Mouse (Mus musculus) midbrain, embryonic 10.5 days (tissue): ENCODE data around the gene Xndc1. TPM values are rescaled to one million over a fixed set of nuclear protein-coding genes. Genes with fewer than 3 reads are reported as not detected.

Source experiments
- DNase-seq: peaks from one replicate; pipeline ENCODE4 v3.0.0-alpha.2; 2017; ENCODE audit warnings: low spot score
- H3K27ac ChIP-seq: fragments of 300-500 bp; sonication (generic); replicated peaks from 2 replicates; pipeline ENCODE4 v1.5.1; 2016; ENCODE audit warnings: mild to moderate bottlenecking
- H3K27me3 ChIP-seq: fragments of 300-500 bp; sonication (generic); 2 replicates; pipeline ENCODE4 v1.6.1; 2016; ENCODE audit warnings: low read depth, mild to moderate bottlenecking; ENCODE audit not compliant: poor library complexity, severe bottlenecking
- H3K36me3 ChIP-seq: fragments of 300-500 bp; sonication (generic); 2 replicates; pipeline ENCODE4 v1.6.1; 2016; ENCODE audit warnings: mild to moderate bottlenecking, moderate library complexity
- H3K4me1 ChIP-seq: fragments of 300-500 bp; sonication (generic); 2 replicates; pipeline ENCODE4 v1.6.1; 2016
- H3K4me3 ChIP-seq: fragments of 300-500 bp; sonication (generic); 2 replicates; pipeline ENCODE4 v1.5.1; 2016; ENCODE audit warnings: mild to moderate bottlenecking, moderate library complexity
- H3K9me3 ChIP-seq: fragments of 300-500 bp; sonication (generic); replicated peaks from 2 replicates; pipeline ENCODE4 v1.6.1; 2016; ENCODE audit warnings: mild to moderate bottlenecking
- WGBS: fragments of 180-500 bp; shearing (Covaris S2); methylation state at CpG from one replicate; pipeline ENCODE4 v1.1.7; 2016; 5-methylcytosine and 5-hydroxymethylcytosine counted together
- polyA plus RNA-seq: library from polyadenylated mRNA; unstranded; fragments of >200 nt; fragmentation: Nextera tagmentation; extraction: Ambion mirVana; gene quantifications from 2 replicates; pipeline ENCODE4 v1.2.1, GENCODE M21; 2016

Gene Xndc1
- polyA plus RNA-seq, 1 experiment from 2014 or later: 44.2 TPM

- 93% methylated on average over 4 of the region's 4 CpGs for WGBS
- Histone ChIP-seq H3K27me3 (no peaks in the 10 kb centered on the region), H3K27ac (no peak overlapping the region), H3K4me1 (no peaks in the 10 kb centered on the region), H3K36me3 (peaks cover 80% of the 10 kb centered on the region), H3K9me3 (no peaks in the 10 kb centered on the region), H3K4me3 (no peak overlapping the region)
- DNase-seq: no peak
These were observed 22.0 kb downstream of the Xndc1 start for GRCm38 (mm10) chr7:102087336-102087735.

DNA sequence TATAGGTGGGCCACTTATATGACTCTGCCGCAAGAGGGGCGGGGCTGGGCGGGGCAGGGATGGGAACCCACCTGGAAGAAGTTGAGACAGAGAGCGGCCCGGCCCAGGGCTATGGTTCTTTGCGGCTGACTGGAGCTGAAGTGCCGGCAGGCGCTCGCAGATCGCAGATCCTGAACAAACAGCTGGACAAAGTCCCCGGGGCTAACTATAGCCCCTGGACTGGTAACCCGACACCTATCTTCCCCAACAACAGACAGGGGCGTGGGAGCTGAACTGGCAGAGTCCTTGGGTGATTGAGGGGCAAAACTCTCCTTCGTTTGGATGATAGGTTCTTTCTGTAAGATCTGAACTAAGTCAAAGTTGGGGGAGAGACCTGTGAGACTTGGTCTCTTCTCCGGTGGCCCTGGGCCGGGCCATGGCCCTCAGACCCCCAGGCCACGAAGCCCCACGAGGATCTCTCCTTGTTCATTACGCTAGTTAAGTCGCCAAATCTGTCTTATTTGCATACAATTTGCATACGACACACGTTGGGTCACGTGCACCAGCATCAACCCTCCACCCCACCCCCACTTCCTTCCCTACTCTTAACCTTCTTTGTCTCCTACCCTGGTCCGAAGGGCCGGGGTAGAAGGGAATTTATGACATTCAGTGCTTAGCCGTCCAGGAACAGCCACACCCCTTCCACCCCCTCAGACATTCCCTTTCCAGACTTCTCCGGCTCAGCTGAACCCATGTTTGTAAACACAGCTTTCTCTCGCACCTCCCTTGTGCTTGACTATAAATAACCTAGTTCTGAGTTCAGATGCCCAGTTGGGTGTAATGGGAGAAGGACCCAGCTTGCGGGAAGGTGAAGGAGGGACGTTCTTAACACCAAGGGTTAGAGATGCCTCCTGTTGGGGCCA, 34.7 kb downstream of the Xndc1 start:
- 4% methylated on average over 30 of the region's 30 CpGs for WGBS
- H3K4me1 ChIP-seq: peaks cover 40% of the 10 kb centered on the region
- DNase-seq: peak; percentile 53
- peaks cover 7% of the 10 kb centered on the region; the same call in 1 of the 2 replicates for H3K36me3 ChIP-seq
- no peaks in the 10 kb centered on the region for H3K9me3 ChIP-seq
- peak overlapping the region; percentile 76 for H3K27ac ChIP-seq
- peaks cover 18% of the 10 kb centered on the region for H3K27me3 ChIP-seq
- peak overlapping the region; percentile 47 for H3K4me3 ChIP-seq

- peaks cover 6% of the 10 kb centered on the region; the same call in 1 of the 2 replicates for H3K36me3 ChIP-seq
- H3K27me3 ChIP-seq: peaks cover 21% of the 10 kb centered on the region
- no peak for DNase-seq
- H3K4me3 ChIP-seq: no peak overlapping the region
- H3K9me3 ChIP-seq: no peaks in the 10 kb centered on the region
- WGBS: 61% methylated on average over 5 of the region's 5 CpGs
- peak overlapping the region; percentile 76 for H3K27ac ChIP-seq
- peaks cover 40% of the 10 kb centered on the region for H3K4me1 ChIP-seq
These were observed 35.6 kb downstream of the Xndc1 start for GRCm38 (mm10) chr7:102100868-102101267.

- Histone ChIP-seq H3K4me1 (peaks cover 41% of the 10 kb centered on the region), H3K4me3 (no peak within 1 kb of the TSS; the same call in 1 of the 2 replicates), H3K36me3 (0 out of 2 replicates have a peak, but pooled peaks cover 4% of the 10 kb centered on the region), H3K27ac (peak within 1 kb of the TSS; percentile 76), H3K27me3 (peaks cover 23% of the 10 kb centered on the region), H3K9me3 (no peaks in the 10 kb centered on the region)
- WGBS: 48% methylated on average over 5 of the region's 5 CpGs
- DNase-seq: no peak
These were observed 36.2 kb downstream of the Xndc1 start, which contains the start of gene Art1 for GRCm38 (mm10) chr7:102101487-102101886. Gene Art1, plus strand, starts transcription at chr7:102101743.

DNA sequence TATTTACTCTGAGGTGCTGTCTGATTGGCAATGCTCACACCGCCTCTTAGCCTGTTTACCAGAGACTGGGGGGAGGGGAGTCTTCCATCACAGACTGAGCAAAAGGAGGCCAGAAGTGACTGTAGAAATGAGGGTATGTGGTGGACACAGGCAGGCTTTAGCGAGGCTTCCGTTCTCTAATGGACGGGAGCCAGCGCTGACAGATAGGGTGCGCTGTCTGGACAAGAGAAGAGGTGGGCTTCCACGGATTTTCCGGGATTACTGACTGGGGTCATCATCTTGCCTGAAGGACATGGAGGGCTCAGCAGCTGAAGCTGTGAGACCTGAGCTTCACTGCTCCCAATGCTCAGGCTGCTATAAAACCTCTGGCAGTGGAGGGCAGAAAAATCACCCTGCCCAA, 36.9 kb downstream of the Xndc1 start:
- Histone ChIP-seq H3K9me3 (no peaks in the 10 kb centered on the region), H3K27me3 (peaks cover 26% of the 10 kb centered on the region), H3K27ac (no peak overlapping the region), H3K36me3 (0 out of 2 replicates have a peak, but pooled peaks cover under 1% of the 10 kb centered on the region), H3K4me1 (peaks cover 48% of the 10 kb centered on the region), H3K4me3 (no peak overlapping the region)
- DNase-seq: no peak
- WGBS: 47% methylated on average over 8 of the region's 8 CpGs

GRCm38 (mm10) chr7:102102696-102103095, 37.4 kb downstream of the Xndc1 start:
- no peaks in the 10 kb centered on the region for H3K9me3 ChIP-seq
- peaks cover 49% of the 10 kb centered on the region for H3K4me1 ChIP-seq
- DNase-seq: no peak
- 45% methylated on average over 6 of the region's 6 CpGs for WGBS
- peaks cover 29% of the 10 kb centered on the region for H3K27me3 ChIP-seq
- no peak overlapping the region for H3K27ac ChIP-seq
- H3K36me3 ChIP-seq: no peaks in the 10 kb centered on the region
- no peak overlapping the region for H3K4me3 ChIP-seq

- Histone ChIP-seq H3K36me3 (no peaks in the 10 kb centered on the region), H3K4me3 (no peak overlapping the region), H3K9me3 (no peaks in the 10 kb centered on the region), H3K4me1 (peaks cover 49% of the 10 kb centered on the region), H3K27me3 (peaks cover 28% of the 10 kb centered on the region), H3K27ac (no peak overlapping the region)
- WGBS: 85% methylated on average over 2 of the region's 2 CpGs
- DNase-seq: no peak
These were observed 38.2 kb downstream of the Xndc1 start for GRCm38 (mm10) chr7:102103555-102103954.

DNA sequence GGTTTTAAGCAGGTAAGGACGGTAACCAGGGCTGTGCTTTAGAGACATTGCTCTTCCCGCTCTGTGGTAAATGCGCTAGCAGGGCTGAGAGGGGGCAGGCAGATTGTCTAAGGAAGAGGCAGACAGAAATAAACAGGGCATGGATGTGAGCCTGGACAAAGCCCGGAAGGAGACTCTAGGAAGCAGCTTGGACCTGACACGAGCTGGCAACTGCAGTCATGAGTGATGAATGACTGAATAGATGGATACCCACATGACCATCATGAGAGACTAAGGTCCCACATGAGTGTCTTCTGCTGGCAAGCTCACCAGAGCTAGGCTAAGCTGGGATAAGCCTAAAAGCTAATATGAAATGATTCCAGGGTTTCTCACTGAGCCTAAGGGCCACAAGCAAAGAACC, 38.8 kb downstream of the Xndc1 start:
- 77% methylated on average over 5 of the region's 5 CpGs for WGBS
- Histone ChIP-seq H3K9me3 (no peaks in the 10 kb centered on the region), H3K4me3 (no peak overlapping the region), H3K27me3 (peaks cover 22% of the 10 kb centered on the region), H3K4me1 (peaks cover 47% of the 10 kb centered on the region), H3K36me3 (no peaks in the 10 kb centered on the region), H3K27ac (no peak overlapping the region)
- no peak for DNase-seq

GRCm38 (mm10) chr7:102106700-102107141, 41.4 kb downstream of the Xndc1 start:
- H3K27ac ChIP-seq: peak overlapping the region; percentile 72
- WGBS: 19% methylated on average over 23 of the region's 23 CpGs

GRCm38 (mm10) chr7:102108206-102108605, 42.9 kb downstream of the Xndc1 start:
- 84% methylated on average over 1 of the region's 1 CpGs for WGBS
- Histone ChIP-seq H3K36me3 (no peaks in the 10 kb centered on the region), H3K27me3 (0 out of 2 replicates have a peak, but pooled peaks cover 11% of the 10 kb centered on the region), H3K4me3 (no peak overlapping the region), H3K4me1 (peaks cover 9% of the 10 kb centered on the region), H3K27ac (no peak overlapping the region), H3K9me3 (no peaks in the 10 kb centered on the region)
- no peak for DNase-seq

More at GRCm38 (mm10) chr7:102106700-102107141, 41.4 kb downstream of the Xndc1 start:
- no peaks in the 10 kb centered on the region for H3K36me3 ChIP-seq
- no peaks in the 10 kb centered on the region for H3K9me3 ChIP-seq
- H3K4me3 ChIP-seq: peak overlapping the region; percentile 43
- DNase-seq: peak; percentile 43
- H3K4me1 ChIP-seq: peaks cover 22% of the 10 kb centered on the region
- H3K27me3 ChIP-seq: 0 out of 2 replicates have a peak, but pooled peaks cover 16% of the 10 kb centered on the region

DNA sequence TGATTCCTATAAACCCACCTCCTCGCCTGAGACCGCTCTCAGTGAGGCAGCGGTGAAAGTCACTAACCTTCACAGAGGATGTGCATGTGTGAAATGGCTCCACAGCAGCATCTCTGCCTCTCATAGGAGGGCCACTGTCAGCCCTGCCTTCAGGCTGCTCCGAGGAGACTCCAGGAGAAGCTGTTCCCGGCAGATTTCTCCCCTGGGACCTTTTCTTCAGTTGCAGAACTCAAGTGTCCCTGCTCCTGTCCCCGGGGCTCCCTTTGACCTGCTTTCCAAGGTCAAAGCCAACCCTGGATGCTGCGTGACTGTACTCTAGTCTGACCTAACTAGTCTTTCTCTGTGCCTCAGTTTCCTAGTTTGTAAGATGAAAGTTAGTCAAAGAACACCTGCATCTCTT, 43.9 kb downstream of the Xndc1 start, which contains the start of gene Art5:
TSS of gene Art5 (minus strand) at position 319 of the 400 bp plus-strand sequence.
- 0 out of 2 replicates have a peak, but pooled peaks cover 11% of the 10 kb centered on the region for H3K27me3 ChIP-seq
- 84% methylated on average over 7 of the region's 7 CpGs for WGBS
- H3K4me1 ChIP-seq: peaks cover 9% of the 10 kb centered on the region
- H3K4me3 ChIP-seq: no peak within 1 kb of the TSS
- no peaks in the 10 kb centered on the region for H3K36me3 ChIP-seq
- H3K27ac ChIP-seq: no peak within 1 kb of the TSS
- no peaks in the 10 kb centered on the region for H3K9me3 ChIP-seq
- DNase-seq: no peak

DNA sequence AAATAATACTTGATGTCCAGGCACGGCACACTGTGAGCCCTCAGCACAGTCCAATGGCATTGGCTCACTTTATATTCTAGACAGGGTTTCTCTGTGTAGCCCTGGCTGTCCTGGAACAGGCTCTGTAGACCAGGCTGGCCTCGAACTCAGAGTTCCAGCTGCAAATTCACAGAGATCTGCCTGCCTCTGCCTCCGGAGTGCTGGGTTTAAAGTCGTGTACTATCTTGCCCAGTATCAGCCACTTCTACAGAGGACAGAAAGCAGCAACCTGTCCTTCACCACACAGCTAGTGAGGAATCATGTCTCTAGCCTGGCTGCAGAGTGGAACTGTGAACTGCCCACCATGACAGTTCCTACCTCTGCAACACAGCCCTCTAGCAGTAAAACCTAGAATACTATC, 44.4 kb downstream of the Xndc1 start:
- H3K36me3 ChIP-seq: no peaks in the 10 kb centered on the region
- H3K27ac ChIP-seq: no peak overlapping the region
- H3K4me1 ChIP-seq: peaks cover 9% of the 10 kb centered on the region
- 82% methylated on average over 4 of the region's 4 CpGs for WGBS
- H3K27me3 ChIP-seq: 0 out of 2 replicates have a peak, but pooled peaks cover 11% of the 10 kb centered on the region
- no peak overlapping the region for H3K4me3 ChIP-seq
- H3K9me3 ChIP-seq: no peaks in the 10 kb centered on the region
- no peak for DNase-seq
